Mouse (Mus musculus): ENCODE results near the gene Ywhah. TPM values are rescaled to one million over a fixed set of nuclear protein-coding genes. Genes with fewer than 3 reads are reported as not detected.

The Ywhah gene
- polyA plus RNA-seq, 1 experiment from 2014 or later: 1,074 TPM

GRCm38 (mm10) chr5:32996560-32996959 is 22.1 kb upstream of the Ywhah start:
- ATAC-seq: peak; percentile 68
- no peaks in the 10 kb centered on the region for H3K27me3 ChIP-seq (replicated peaks; ENCODE audit: control insufficient read depth, insufficient read depth, low read length)
- 70% methylated on average over 1 of the region's 1 CpGs for WGBS
- H3K4me3 ChIP-seq (ENCODE audit: low read length): no peak overlapping the region
- peaks cover 3% of the 10 kb centered on the region for H3K4me1 ChIP-seq (ENCODE audit: control insufficient read depth, insufficient read depth, low read depth, low read length)
- H3K27ac ChIP-seq (ENCODE audit: low read depth, low read length): peak overlapping the region; percentile 46; the same call in 1 of the 2 replicates
- no peak overlapping the region for H3K4me2 ChIP-seq (ENCODE audit: low read length)
- no peaks in the 10 kb centered on the region for H3K9me3 ChIP-seq (ENCODE audit: control insufficient read depth, low read length)
- no peak overlapping the region for H3K9ac ChIP-seq (ENCODE audit: low read depth, low read length)
- H3K36me3 ChIP-seq (ENCODE audit: control insufficient read depth, insufficient read depth, low read length): no peaks in the 10 kb centered on the region

GRCm38 (mm10) chr5:32997686-32998085 is 20.9 kb upstream of the Ywhah start:
- Histone ChIP-seq H3K4me1 (ENCODE audit: control insufficient read depth, insufficient read depth, low read depth, low read length) (peaks cover 3% of the 10 kb centered on the region), H3K27ac (ENCODE audit: low read depth, low read length) (no peak overlapping the region), H3K9ac (ENCODE audit: low read depth, low read length) (no peak overlapping the region), H3K4me3 (ENCODE audit: low read length) (no peak overlapping the region), H3K9me3 (ENCODE audit: control insufficient read depth, low read length) (no peaks in the 10 kb centered on the region), H3K36me3 (ENCODE audit: control insufficient read depth, insufficient read depth, low read length) (no peaks in the 10 kb centered on the region), H3K27me3 (replicated peaks; ENCODE audit: control insufficient read depth, insufficient read depth, low read length) (no peaks in the 10 kb centered on the region), H3K4me2 (ENCODE audit: low read length) (no peak overlapping the region)
- ATAC-seq: no peak
- 68% methylated on average over 4 of the region's 4 CpGs for WGBS

- peaks cover 3% of the 10 kb centered on the region for H3K4me1 ChIP-seq (ENCODE audit: control insufficient read depth, insufficient read depth, low read depth, low read length)
- no peak overlapping the region for H3K4me2 ChIP-seq (ENCODE audit: low read length)
- H3K9ac ChIP-seq (ENCODE audit: low read depth, low read length): no peak overlapping the region
- WGBS: 95% methylated on average over 4 of the region's 4 CpGs
- no peak for ATAC-seq
- no peak overlapping the region for H3K4me3 ChIP-seq (ENCODE audit: low read length)
- no peaks in the 10 kb centered on the region for H3K9me3 ChIP-seq (ENCODE audit: control insufficient read depth, low read length)
- no peak overlapping the region for H3K27ac ChIP-seq (ENCODE audit: low read depth, low read length)
- H3K27me3 ChIP-seq (replicated peaks; ENCODE audit: control insufficient read depth, insufficient read depth, low read length): no peaks in the 10 kb centered on the region
- no peaks in the 10 kb centered on the region for H3K36me3 ChIP-seq (ENCODE audit: control insufficient read depth, insufficient read depth, low read length)
These were observed 19.8 kb upstream of the Ywhah start for GRCm38 (mm10) chr5:32998783-32999182.

- Histone ChIP-seq H3K27me3 (replicated peaks; ENCODE audit: control insufficient read depth, insufficient read depth, low read length) (no peaks in the 10 kb centered on the region), H3K27ac (ENCODE audit: low read depth, low read length) (no peak overlapping the region), H3K9ac (ENCODE audit: low read depth, low read length) (no peak overlapping the region), H3K4me3 (ENCODE audit: low read length) (no peak overlapping the region), H3K36me3 (ENCODE audit: control insufficient read depth, insufficient read depth, low read length) (no peaks in the 10 kb centered on the region), H3K9me3 (ENCODE audit: control insufficient read depth, low read length) (no peaks in the 10 kb centered on the region), H3K4me1 (ENCODE audit: control insufficient read depth, insufficient read depth, low read depth, low read length) (peaks cover 10% of the 10 kb centered on the region), H3K4me2 (ENCODE audit: low read length) (no peak overlapping the region)
- 91% methylated on average over 5 of the region's 5 CpGs for WGBS
- ATAC-seq: no peak
These were observed 17.5 kb upstream of the Ywhah start for GRCm38 (mm10) chr5:33001111-33001510.

- Histone ChIP-seq H3K4me1 (ENCODE audit: control insufficient read depth, insufficient read depth, low read depth, low read length) (peaks cover 18% of the 10 kb centered on the region), H3K27ac (ENCODE audit: low read depth, low read length) (no peak overlapping the region), H3K36me3 (ENCODE audit: control insufficient read depth, insufficient read depth, low read length) (no peaks in the 10 kb centered on the region), H3K9me3 (ENCODE audit: control insufficient read depth, low read length) (no peaks in the 10 kb centered on the region), H3K9ac (ENCODE audit: low read depth, low read length) (no peak overlapping the region), H3K4me2 (ENCODE audit: low read length) (no peak overlapping the region), H3K27me3 (replicated peaks; ENCODE audit: control insufficient read depth, insufficient read depth, low read length) (no peaks in the 10 kb centered on the region), H3K4me3 (ENCODE audit: low read length) (no peak overlapping the region)
- 86% methylated on average over 5 of the region's 5 CpGs for WGBS
- no peak for ATAC-seq
These were observed 15.8 kb upstream of the Ywhah start for GRCm38 (mm10) chr5:33002781-33003180.

GRCm38 (mm10) chr5:33003500-33003899 is 15.1 kb upstream of the Ywhah start:
- 78% methylated on average over 6 of the region's 6 CpGs for WGBS
- H3K9ac ChIP-seq (ENCODE audit: low read depth, low read length): no peak overlapping the region

GRCm38 (mm10) chr5:33004110-33004509 is 14.5 kb upstream of the Ywhah start:
- Histone ChIP-seq H3K27ac (ENCODE audit: low read depth, low read length) (no peak overlapping the region), H3K9ac (ENCODE audit: low read depth, low read length) (no peak overlapping the region), H3K4me2 (ENCODE audit: low read length) (no peak overlapping the region), H3K27me3 (replicated peaks; ENCODE audit: control insufficient read depth, insufficient read depth, low read length) (no peaks in the 10 kb centered on the region), H3K4me1 (ENCODE audit: control insufficient read depth, insufficient read depth, low read depth, low read length) (peaks cover 18% of the 10 kb centered on the region), H3K36me3 (ENCODE audit: control insufficient read depth, insufficient read depth, low read length) (no peaks in the 10 kb centered on the region), H3K4me3 (ENCODE audit: low read length) (no peak overlapping the region), H3K9me3 (ENCODE audit: control insufficient read depth, low read length) (no peaks in the 10 kb centered on the region)
- ATAC-seq: no peak
- 68% methylated on average over 4 of the region's 4 CpGs for WGBS

More at GRCm38 (mm10) chr5:33003500-33003899, 15.1 kb upstream of the Ywhah start:
- Histone ChIP-seq H3K27ac (ENCODE audit: low read depth, low read length) (no peak overlapping the region), H3K4me3 (ENCODE audit: low read length) (no peak overlapping the region), H3K36me3 (ENCODE audit: control insufficient read depth, insufficient read depth, low read length) (no peaks in the 10 kb centered on the region), H3K4me2 (ENCODE audit: low read length) (no peak overlapping the region), H3K9me3 (ENCODE audit: control insufficient read depth, low read length) (no peaks in the 10 kb centered on the region), H3K4me1 (ENCODE audit: control insufficient read depth, insufficient read depth, low read depth, low read length) (peaks cover 18% of the 10 kb centered on the region), H3K27me3 (replicated peaks; ENCODE audit: control insufficient read depth, insufficient read depth, low read length) (no peaks in the 10 kb centered on the region)
- no peak for ATAC-seq

GRCm38 (mm10) chr5:33005442-33006145 is 13.0 kb upstream of the Ywhah start:
- H3K27me3 ChIP-seq (replicated peaks; ENCODE audit: control insufficient read depth, insufficient read depth, low read length): no peaks in the 10 kb centered on the region
- no peak overlapping the region for H3K4me2 ChIP-seq (ENCODE audit: low read length)
- no peak overlapping the region for H3K9ac ChIP-seq (ENCODE audit: low read depth, low read length)
- H3K27ac ChIP-seq (ENCODE audit: low read depth, low read length): peak overlapping the region; percentile 78
- peaks cover 22% of the 10 kb centered on the region for H3K4me1 ChIP-seq (ENCODE audit: control insufficient read depth, insufficient read depth, low read depth, low read length)
- H3K36me3 ChIP-seq (ENCODE audit: control insufficient read depth, insufficient read depth, low read length): no peaks in the 10 kb centered on the region
- H3K4me3 ChIP-seq (ENCODE audit: low read length): no peak overlapping the region
- ATAC-seq: peak; percentile 63
- 54% methylated on average over 11 of the region's 11 CpGs for WGBS
- no peaks in the 10 kb centered on the region for H3K9me3 ChIP-seq (ENCODE audit: control insufficient read depth, low read length)

- H3K4me1 ChIP-seq (ENCODE audit: control insufficient read depth, insufficient read depth, low read depth, low read length): peaks cover 33% of the 10 kb centered on the region
- H3K36me3 ChIP-seq (ENCODE audit: control insufficient read depth, insufficient read depth, low read length): no peaks in the 10 kb centered on the region
- no peak overlapping the region for H3K4me2 ChIP-seq (ENCODE audit: low read length)
- ATAC-seq: peak; percentile 79
- H3K9ac ChIP-seq (ENCODE audit: low read depth, low read length): no peak overlapping the region
- peak overlapping the region; percentile 78 for H3K27ac ChIP-seq (ENCODE audit: low read depth, low read length)
- H3K9me3 ChIP-seq (ENCODE audit: control insufficient read depth, low read length): no peaks in the 10 kb centered on the region
- no peaks in the 10 kb centered on the region for H3K27me3 ChIP-seq (replicated peaks; ENCODE audit: control insufficient read depth, insufficient read depth, low read length)
- 31% methylated on average over 8 of the region's 8 CpGs for WGBS
- H3K4me3 ChIP-seq (ENCODE audit: low read length): no peak overlapping the region
These were observed 11.9 kb upstream of the Ywhah start for GRCm38 (mm10) chr5:33006670-33007069.
